Mouse (Mus musculus) hematopoietic stem cell, adult 5-6 weeks (primary cell): ENCODE results near the gene Anln. TPM values are rescaled to one million over a fixed set of nuclear protein-coding genes. Genes with fewer than 3 reads are reported as not detected.

ENCODE experiments used
- total RNA-seq: library from RNA; stranded (forward); fragments of 172-1452, 232-1000 nt; gene quantifications from 2 replicates; pipeline ENCODE4 v1.2.3, GENCODE M21; 2017

The Anln gene
- total RNA-seq, 1 experiment from 2014 or later: 39.2 TPM

Other genes with a start within 250 kb of the Anln start
- 10.4 and 26.5 TPM in 2 replicates for gene Pigyl, start 232.3 kb downstream of the Anln start, total RNA-seq
- not detected in 2 replicates for gene Zfp872, start 201.1 kb downstream of the Anln start, total RNA-seq
- 38.2 and 48.4 TPM in 2 replicates for gene Zfp809, start 163.5 kb downstream of the Anln start, total RNA-seq
- gene Zfp599, start 129.3 kb downstream of the Anln start, total RNA-seq: 11.5 and 14.2 TPM in 2 replicates
- gene Zfp810, start 81.5 kb downstream of the Anln start, total RNA-seq: 10.6 and 21.5 TPM in 2 replicates
- gene 9530077C05Rik, start 22.3 kb upstream of the Anln start, total RNA-seq: 3.8 and 8.7 TPM in 2 replicates
- not detected in 2 replicates for gene Gm17545, start 65.1 kb upstream of the Anln start, total RNA-seq
- 173 and 179 TPM in 2 replicates for gene Rp9, start 80.6 kb upstream of the Anln start, total RNA-seq
- gene Bbs9, start 86.5 kb upstream of the Anln start, total RNA-seq: 19.8 and 41.6 TPM in 2 replicates